Mouse (Mus musculus) G1E (cell line): ENCODE results near the gene Hddc3.

Source experiments
- CTCF ChIP-seq: IDR thresholded peaks from 2 replicates; pipeline ENCODE4 v1.5.1; 2012; ENCODE audit warnings: low read depth, low read length, inconsistent platforms, mixed read lengths
- GATA1 ChIP-seq: IDR thresholded peaks from 2 replicates; pipeline ENCODE4 v1.6.1; 2012; ENCODE audit warnings: borderline replicate concordance, low read length, inconsistent platforms, mixed read lengths
- POLR2AphosphoS5 ChIP-seq: IDR thresholded peaks from 2 replicates; pipeline ENCODE4 v1.6.1; 2012; ENCODE audit warnings: low read depth, low read length, inconsistent platforms; ENCODE audit not compliant: insufficient replicate concordance

- TF ChIP-seq CTCF, result no peak
- no peak for TF ChIP-seq POLR2AphosphoS5
- no peak for TF ChIP-seq GATA1
Measured at GRCm38 (mm10) chr7:80343270-80344018, 540 bp downstream of the Hddc3 start.
